Mouse (Mus musculus) mouse trophoblast stem cell (cell line): ENCODE results near the gene Slc5a10.
"Not testable (repeated sequence)": the region's sequence is repeated elsewhere in the genome, so short reads cannot be mapped to it uniquely, and the experiment has no call there.

ENCODE experiments used
- in situ Hi-C, 2 experiments: fragments of 300-500 bp; cut with MseI, MboI; formaldehyde crosslinking; loops; 2 replicates in 1 of 2; 3 replicates in 1 of 2; pipeline ENCODE4 v1.15.1; 2025

Slc5a10 gene

DNA sequence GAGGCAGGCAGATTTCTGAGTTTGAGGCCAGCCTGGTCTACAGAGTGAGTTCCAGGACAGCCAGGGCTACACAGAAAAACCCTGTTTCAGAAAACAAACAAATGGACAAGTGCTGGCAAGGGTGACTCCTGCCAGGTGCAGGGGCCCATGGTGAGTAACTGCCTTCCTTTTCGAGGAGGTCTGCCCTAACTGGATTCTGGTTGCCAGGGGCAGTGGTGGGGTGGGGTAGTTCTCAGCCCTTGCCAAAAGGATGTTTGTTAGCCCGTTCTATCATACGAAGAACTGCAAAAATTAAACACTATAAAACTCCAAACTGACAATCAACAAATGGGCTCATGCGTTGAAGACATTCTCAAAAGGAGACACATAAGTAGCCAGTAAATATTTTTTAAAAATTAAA is 71.0 kb downstream of the Slc5a10 start:
- in situ Hi-C loops: no loop called here

GRCm38 (mm10) chr11:61649163-61649580 is 71.5 kb downstream of the Slc5a10 start:
- in situ Hi-C loops: no loop called here

DNA sequence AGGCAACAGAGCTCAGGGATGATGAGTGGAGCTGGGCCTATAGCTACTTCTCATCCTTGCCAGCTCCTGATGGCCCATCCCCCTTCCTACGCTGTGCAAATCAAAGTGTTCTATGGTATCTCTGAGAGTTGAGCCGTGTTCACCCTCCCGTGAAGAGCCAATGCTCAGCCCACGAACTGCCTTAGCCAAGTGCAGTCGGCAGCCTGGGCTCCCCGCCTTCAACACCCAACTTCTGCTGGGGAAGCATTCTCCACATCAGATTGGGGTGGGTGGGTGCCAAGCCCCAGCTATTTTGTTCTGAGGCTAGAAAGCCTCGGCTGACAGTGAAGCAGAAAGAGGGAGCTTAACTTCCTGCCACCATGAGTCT is 71.9 kb downstream of the Slc5a10 start:
- in situ Hi-C loops: no loop called here

- in situ Hi-C loops: no loop called here
Measured at GRCm38 (mm10) chr11:61647956-61648748, 72.5 kb downstream of the Slc5a10 start.

DNA sequence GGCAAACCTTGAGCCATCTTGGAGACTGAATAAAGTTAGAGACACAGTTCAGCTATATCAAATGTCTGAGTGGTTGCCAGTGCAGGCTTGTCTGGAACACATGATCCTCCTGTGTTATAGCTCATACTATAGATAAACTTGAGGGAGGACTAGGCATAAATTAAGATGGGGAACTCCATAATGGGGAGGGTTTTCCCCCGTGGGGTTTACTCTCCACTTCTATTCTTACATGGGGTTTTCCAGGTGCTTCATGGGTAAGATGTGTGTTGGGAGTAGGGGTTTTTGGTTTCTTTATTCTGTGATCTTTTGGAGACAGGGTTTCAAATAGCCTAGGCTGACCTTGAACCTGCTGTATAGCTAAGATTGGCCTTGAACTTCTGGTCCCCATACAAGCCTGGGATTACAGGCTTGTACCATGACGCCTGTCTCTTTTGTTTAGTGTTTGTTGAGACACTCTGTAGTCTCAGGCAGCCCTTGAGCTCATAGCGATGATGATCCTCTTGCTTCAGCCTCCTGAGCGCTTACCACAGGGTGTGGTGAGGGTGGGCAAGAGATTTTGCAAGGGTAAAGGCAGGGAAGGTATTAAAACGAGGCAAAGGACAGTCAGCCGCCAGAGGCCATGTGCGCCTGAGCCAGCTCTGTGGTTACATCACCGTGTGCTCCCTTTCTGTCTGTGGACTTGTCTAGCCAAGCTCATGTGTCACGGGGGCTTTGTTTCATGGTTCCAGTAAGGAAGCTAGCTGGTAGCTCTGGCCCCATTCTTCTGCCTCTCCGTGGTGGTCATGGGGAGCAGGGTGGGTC is 73.3 kb downstream of the Slc5a10 start:
- in situ Hi-C loops: no loop called here

GRCm38 (mm10) chr11:61646499-61647039 is 74.1 kb downstream of the Slc5a10 start:
- in situ Hi-C loops: no loop called here

DNA sequence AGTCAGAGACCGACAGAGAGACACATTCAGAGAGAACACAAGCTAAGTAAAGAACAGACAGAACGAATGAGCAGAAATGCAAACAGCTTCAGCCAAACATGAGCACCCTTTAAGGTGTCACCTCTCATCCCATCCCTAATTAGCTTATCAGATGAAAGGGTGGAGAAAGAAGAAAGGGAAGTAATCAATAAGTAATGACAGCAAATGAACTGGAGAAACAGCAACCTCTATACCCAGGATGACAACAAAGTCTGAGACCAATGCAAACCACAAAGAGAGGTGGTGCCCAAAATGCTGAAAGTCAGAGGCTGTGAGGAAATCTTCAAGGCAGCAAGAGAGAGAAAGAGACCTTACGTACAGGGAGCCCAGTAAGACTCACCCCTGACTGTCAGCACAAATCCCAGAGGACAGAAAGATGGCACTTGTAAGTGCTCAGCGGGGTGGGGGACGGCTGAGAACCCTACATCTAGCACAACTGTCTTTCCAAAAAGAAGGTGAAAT is 75.2 kb downstream of the Slc5a10 start:
- in situ Hi-C loops: no loop called here

DNA sequence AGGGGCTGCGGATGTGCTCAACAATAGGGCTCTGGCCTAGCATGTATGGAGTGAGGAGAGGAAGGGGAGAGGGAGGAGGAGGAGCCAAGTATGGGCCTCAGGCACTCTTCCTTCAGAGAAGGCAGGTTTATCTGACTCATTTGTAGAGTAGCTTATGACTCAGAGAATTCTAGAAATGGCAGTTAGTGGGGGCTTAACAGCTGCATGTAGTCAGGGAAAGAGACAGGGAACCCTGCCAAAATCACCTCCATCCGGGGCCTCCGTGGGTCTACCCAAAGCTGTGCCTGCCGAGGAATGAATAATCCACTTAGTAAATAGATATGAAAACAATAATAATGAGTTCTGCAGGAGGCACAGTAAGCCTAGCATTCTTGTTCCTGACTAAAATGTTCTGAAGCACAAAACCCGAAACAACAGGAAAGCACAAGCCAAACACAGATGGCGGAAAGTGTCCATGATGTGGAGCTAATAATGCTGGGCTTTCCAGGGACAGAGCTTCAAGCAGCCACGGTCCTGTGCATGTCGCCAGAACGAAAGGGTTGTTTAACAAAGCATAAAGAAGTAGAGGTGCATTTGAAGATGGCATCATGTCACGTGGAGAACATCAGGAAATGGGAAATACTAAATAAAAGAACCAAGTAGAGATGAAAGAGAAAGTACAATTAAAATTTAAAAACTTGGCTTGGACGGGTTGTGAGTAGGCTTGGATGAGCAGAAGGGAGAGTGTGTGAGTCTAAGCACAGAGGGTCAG is 75.9 kb downstream of the Slc5a10 start:
- in situ Hi-C loops: no loop called here

DNA sequence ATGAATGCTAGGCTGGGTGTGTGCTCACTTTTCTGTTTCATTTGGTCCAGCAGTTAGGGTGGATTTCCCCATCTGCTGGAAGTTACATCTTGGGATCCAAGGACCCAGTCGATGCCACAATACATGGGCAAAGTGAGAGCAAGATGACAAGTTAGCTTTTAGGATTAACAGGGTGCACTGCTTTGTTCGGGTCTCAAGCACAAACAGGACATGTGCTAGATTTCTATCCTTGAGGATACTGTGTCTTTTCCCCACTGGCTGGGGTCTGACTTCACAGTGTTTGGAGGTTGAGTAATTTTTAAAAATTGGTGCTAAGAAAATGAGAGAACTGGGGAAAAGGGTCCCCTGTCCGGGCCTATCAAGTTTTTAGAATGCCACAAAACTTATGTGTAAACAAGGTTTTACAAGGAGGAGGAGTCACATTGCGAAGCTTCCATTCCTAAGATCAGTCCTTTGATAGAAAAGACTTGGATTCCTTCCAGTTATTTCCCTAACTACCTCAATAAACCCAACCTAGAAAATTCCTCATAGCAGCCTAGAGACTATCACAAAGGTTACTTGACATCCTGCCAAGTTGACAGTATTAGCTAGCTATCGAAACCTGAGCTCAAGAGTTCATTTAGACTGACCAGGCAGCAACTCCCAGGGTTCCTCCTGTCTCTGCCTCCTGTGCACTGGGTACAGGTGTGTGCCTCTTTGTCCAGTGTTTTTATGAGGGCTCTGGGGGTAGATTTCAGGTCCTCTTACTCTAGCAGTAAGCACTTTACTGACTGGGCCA is 77.3 kb downstream of the Slc5a10 start:
- in situ Hi-C loops: no loop called here

GRCm38 (mm10) chr11:61642106-61642505 is 78.5 kb downstream of the Slc5a10 start:
- in situ Hi-C loops: no loop called here

- in situ Hi-C loops: not testable (repeated sequence)
Measured at GRCm38 (mm10) chr11:61640585-61640984, 80.0 kb downstream of the Slc5a10 start.

DNA sequence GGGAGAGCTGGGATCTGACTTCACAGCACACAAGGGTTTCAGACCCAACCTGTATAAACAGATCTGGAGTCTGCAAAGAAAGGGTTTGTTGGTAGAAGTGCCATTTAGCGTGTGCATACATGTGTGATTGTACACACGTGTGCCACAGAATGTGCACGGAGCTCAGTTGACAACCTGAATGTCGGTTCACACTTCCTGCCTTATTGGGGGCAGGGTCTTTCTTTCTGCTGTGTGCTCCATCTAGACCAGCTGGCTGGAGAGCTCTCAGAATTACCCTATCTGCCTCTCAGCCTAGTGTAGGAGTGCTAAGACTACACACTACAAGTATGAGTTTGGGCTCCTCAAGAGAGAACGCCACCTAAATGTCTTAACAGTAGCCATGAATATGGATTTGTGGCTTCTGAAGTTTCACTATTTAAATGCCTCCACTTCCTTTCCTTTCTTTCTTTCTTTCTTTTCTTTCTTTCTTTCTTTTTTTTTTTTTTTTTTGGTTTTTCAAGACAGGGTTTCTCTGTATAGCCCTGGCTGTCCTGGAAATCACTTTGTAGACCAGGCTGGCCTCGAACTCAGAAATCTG is 80.9 kb downstream of the Slc5a10 start:
- in situ Hi-C loops: loop anchor here (5.0 to 10.0 kb wide), 2 partner anchors 1772 to 1775 kb away; no protein-coding TSS in a partner anchor

DNA sequence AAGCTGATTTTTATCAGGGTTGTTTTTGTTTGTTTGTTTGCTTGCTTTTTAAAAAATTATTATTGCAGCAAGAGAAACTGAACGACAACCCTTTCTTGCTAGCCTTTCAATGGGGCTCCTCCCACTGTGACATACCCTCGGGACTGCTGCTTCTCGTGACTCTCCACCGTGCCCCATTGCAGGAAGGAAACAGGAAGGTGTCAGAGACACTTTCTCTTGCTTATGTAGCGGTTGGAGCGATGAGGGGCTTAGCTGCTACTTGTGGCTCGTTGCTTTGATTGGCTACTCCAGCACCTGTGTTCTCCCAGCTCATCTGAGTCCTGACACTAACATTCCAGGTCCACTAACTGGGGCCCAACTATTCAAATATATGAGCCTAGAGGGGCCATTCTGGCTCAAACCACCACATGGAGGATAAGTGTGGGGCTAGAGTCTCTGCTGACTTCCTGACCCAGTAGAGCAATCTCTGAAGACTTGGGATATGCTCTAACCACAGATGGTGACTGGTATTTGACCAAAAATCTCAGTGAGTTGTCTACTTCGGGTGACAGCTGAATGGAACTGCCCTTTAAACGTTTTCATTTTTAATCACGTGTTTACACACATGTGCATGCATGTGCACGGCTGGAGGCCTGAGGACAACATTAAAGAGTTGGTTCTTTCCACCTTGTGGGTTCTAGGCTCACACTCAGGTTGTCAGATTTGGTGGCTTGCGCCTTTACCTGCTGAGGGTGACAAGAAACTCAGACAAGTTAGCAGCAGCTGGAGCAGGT is 81.7 kb downstream of the Slc5a10 start:
- in situ Hi-C loops: loop anchor here (5.0 to 10.0 kb wide), 2 partner anchors 1772 to 1774 kb away; no protein-coding TSS in a partner anchor

DNA sequence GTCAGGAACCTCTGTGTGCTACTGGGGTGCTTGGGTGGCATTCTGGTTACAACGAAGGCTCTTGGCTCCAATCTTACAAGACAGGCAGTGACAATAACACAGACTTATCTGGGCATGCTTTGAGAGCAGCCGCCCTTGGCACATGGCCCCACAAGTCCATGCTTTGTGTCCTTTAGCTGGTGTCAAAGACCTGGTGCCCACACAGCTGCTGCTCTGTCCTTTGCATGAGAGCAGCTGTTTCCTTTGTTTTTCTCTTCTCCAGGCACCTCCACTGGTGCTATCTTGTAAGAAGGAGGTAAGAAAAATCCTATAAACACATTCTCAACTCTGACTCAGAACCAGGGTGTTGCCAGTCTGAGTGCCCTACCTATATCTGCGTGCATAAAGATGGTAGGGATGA is 82.8 kb downstream of the Slc5a10 start:
- in situ Hi-C loops: loop anchor here (5.0 to 10.0 kb wide), 2 partner anchors 1771 to 1773 kb away; no protein-coding TSS in a partner anchor

DNA sequence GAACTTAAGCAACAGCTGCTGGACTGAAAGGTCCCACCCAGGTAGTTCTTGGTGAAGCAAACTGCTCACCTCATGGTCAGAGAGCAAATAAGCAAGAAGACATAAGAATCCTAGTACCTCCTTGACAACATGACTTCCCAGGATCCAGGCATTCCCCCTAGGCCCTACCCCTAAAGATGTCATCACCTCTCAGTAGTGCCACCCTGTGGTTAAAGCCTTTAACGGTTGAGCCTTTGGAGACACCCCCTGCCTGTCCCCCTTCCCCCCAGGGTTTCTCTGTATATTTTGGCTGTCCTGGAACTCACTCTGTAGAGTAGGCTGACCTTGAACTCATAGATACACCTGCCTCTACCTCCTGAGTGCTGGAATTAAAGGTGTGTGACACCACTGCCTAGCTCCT is 83.2 kb downstream of the Slc5a10 start:
- in situ Hi-C loops: loop anchor here (5.0 to 10.0 kb wide), 2 partner anchors 1770 to 1773 kb away; no protein-coding TSS in a partner anchor

DNA sequence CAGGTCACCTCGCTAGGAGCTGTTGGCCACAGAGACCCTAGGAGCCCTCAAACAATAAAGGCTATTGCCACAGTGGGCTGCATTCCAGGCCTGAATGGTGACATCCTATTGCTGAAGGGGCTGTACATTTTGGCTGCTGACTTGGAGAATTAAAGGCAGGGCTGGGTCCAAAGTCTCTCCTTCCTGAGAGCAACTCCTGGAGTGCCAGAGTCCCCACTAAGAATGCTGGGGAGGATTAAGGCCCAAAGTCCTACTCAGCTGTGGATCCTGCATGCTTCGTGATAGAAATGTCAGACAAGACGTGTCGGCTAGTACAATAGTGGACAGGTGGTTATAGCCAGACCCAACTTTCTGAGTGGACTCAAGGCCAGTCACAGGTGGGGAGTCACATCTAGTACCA is 84.3 kb downstream of the Slc5a10 start:
- in situ Hi-C loops: loop anchor here (5.0 to 10.0 kb wide), 2 partner anchors 1769 to 1772 kb away; no protein-coding TSS in a partner anchor

GRCm38 (mm10) chr11:61629621-61630020 is 91.0 kb downstream of the Slc5a10 start:
- in situ Hi-C loops: loop anchor here (5.0 to 10.0 kb wide), 2 partner anchors 83 to 1765 kb away; no protein-coding TSS in a partner anchor

- in situ Hi-C loops: loop anchor here (5.0 kb wide), 1 partner anchor 86 kb away; no protein-coding TSS in a partner anchor
Measured at GRCm38 (mm10) chr11:61626509-61626908, 94.1 kb downstream of the Slc5a10 start.

DNA sequence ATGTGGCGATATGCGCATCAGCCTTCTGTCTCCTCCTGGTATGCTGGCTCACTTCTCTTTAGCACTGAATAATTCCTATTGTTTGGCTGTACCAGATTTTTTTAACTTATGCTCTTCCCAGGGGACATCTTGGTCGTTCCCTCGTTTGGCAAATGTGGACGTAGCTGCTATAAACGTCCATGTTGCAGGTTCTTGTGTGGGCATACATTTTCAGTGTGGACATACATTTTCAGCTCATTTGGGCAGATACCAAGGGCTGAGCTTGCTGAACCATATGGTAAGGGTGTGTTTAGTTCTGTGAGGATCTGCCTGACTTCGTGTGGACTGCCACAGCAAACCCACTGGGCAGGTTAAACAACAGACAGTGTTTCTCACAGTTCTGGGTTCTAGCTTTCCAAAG is 95.5 kb downstream of the Slc5a10 start:
- in situ Hi-C loops: loop anchor here (5.0 kb wide), 1 partner anchor 87 kb away; no protein-coding TSS in a partner anchor
